Mouse (Mus musculus) bone marrow macrophage, adult 2 months (primary cell): ENCODE measurements around the gene Lgi4.

Experiments used
- CTCF ChIP-seq: IDR thresholded peaks from 2 replicates; pipeline ENCODE4 v1.5.1; 2012; ENCODE audit warnings: low read depth, mild to moderate bottlenecking, low read length, moderate library complexity
- POLR2A ChIP-seq: IDR thresholded peaks from 2 replicates; pipeline ENCODE4 v1.6.1; 2012; ENCODE audit warnings: mild to moderate bottlenecking, low read depth, low read length, borderline replicate concordance

DNA sequence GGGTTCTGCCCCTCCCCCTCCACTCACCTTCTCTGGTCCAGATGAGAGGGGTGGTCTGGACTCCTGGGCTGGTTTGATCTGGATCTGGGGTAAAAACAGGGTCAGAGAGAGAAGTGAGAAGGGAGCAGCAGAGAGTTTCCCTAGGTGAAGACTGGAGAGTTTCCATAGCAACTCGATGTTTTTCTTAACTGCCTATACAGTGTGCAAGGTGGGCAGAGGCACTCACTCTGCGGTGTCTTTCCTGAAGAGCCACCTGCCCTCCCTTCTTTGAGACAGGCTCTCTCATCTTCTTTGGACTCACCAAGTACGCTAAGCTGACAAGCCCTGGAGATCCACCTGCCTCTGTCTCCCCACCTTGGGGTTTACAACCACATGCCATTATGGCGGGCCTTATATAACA lies 20.1 kb upstream of the Lgi4 start:
- TF ChIP-seq CTCF = no peak
- TF ChIP-seq POLR2A = no peak
